Mouse (Mus musculus) left cerebral cortex, postnatal 10 days (tissue): ENCODE results near the gene Zfp109. TPM values are rescaled to one million over a fixed set of nuclear protein-coding genes. Genes with fewer than 3 reads are reported as not detected.

Source experiments
- DNase-seq, 2 experiments: peaks; one replicate each; pipeline ENCODE4 v3.0.0; 2021 to 2022; ENCODE audit warnings: low spot score in 2 of 2, mixed read lengths in 1 of 2; ENCODE audit errors: extremely low spot score in 1 of 2
- intact Hi-C: fragments of 180-260 bp; cut with DNase I; formaldehyde crosslinking; loops from one replicate; pipeline ENCODE4 v1.15.1; 2025
- total RNA-seq, 2 experiments: library from RNA; stranded (reverse); gene quantifications; 2 replicates each; pipeline ENCODE4 v1.2.3; 2021

Zfp109 gene
- total RNA-seq, 2 experiments from 2014 or later = 5.1 to 6.1 TPM

DNA sequence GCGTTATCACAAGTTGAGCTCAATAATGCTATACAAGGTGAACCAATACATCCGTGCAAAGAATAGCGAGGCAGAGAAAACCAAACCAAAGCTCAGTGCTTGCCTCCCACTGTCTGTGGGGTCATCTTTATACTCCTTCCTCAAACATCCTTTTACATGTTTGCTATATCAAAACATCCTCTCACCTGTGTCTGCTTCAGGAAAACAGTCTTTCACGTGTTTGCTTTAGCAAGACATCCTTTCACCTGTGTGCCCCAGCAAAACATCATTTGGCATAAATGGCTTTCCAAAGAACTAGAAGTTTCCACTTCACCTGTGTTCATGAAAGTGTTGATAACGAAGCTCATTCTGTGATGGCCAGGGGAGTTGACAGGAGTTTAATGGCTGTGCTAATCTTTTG is 26.0 kb downstream of the Zfp109 start, which contains the start of gene Zfp111:
Gene Zfp111 (minus strand): TSS at position 101 of the 400 bp plus-strand sequence.
- intact Hi-C loops = no loop called here
- DNase-seq = no peak

- intact Hi-C loops = no loop called here
- DNase-seq = no peak
Observed at GRCm38 (mm10) chr7:24210296-24210695, 27.1 kb downstream of the Zfp109 start.

DNA sequence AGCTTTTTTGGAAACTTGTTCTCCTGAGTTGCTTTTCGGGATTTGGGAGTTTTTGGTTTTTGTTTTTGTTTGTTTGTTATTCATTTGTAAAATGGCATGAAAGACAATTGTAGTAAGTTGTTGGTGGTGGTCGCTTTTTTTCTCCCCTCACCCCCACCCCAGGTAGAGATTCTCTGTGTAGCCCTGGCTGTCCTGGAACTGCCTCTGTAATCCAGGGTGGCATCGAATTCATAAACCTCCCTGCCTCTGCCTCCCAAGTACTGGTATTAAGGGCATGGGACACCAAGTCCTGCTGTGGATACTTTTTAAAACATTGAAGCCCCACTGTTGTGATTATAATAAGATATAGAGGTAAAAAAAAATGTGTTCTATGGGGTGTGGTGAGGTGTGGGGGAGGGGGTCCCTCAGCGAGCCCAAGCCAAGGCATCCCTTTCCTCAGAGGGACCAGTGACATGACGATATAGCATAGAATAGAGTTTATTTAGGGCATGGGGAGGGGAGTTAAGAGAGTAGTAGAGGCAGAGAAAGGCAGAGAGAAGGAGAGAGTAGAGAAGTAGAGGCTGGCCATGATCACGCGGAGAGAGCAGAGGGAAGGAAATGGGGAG is 29.0 kb downstream of the Zfp109 start:
- no peak for DNase-seq
- intact Hi-C loops = no loop called here

GRCm38 (mm10) chr7:24207488-24208261 is 29.7 kb downstream of the Zfp109 start:
- DNase-seq = peak; percentile 64 to 73
- intact Hi-C loops = no loop called here

- intact Hi-C loops = no loop called here
- no peak for DNase-seq
Observed at GRCm38 (mm10) chr7:24196961-24197360, 40.4 kb downstream of the Zfp109 start.

GRCm38 (mm10) chr7:24193157-24193556 is 44.2 kb downstream of the Zfp109 start:
- intact Hi-C loops = no loop called here

DNA sequence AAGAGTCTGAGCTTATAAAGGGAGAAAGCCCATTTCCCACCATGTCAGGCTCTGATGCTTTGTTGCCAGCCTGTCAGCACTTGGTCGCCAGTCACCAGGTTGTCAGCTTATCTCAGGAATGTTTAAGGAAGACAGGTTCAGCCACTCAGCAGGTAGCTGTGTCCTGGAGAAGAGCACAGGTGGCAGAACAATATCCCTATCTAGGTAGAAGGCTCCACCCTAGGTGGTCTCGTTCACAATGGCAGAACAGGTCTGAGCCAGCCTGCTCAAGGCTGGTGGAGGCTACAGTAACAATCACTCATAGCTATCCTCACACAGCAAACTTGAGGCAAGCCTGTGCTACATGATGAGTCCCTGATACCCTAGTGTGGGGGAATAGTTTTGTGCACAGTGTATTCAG is 46.0 kb downstream of the Zfp109 start:
- DNase-seq = no peak
- intact Hi-C loops = no loop called here

More at GRCm38 (mm10) chr7:24193157-24193556, 44.2 kb downstream of the Zfp109 start:
- DNase-seq = no peak

- no peak for DNase-seq
- intact Hi-C loops = no loop called here
Observed at GRCm38 (mm10) chr7:24189571-24189944, 47.8 kb downstream of the Zfp109 start.

DNA sequence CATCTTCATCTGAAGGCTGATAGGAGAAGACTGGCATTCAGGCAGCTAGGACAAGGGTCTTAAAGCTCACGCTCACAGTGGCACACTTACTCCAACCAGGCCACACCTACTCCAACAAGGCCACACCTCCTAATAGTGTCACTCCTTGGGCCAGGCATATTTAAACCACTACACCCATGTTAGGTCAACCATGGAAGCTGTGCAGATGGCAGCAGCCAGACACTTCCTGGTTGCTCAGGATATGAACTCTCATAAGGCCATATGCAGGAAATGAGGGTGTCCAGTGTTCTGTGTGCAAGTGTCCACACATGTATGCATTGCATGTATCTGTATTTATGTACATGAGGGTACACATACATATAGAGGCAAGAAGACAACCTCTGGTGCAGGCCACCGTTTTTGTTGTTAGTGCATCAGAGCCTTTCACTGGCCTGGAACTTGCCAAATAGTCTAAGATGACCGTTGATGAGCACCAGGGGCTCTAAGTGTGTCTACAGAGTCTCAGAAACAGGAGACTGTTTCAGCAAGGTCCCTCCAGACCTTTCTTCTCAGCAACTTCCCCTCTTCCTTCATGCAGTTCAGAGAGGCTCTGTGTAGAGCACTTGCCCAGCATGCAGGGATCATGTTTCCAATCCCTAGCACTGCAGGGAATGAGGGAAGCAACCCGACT is 48.3 kb downstream of the Zfp109 start:
- intact Hi-C loops = no loop called here
- DNase-seq = no peak

- DNase-seq = no peak
- intact Hi-C loops = no loop called here
Observed at GRCm38 (mm10) chr7:24187611-24188010, 49.7 kb downstream of the Zfp109 start.

Other genes with a start within 250 kb of the Zfp109 start
- not detected for gene V1rd19, start 235.9 kb downstream of the Zfp109 start, total RNA-seq
- gene Vmn1r183, start 184.3 kb downstream of the Zfp109 start, total RNA-seq = not detected
- gene Zfp180, start 155.6 kb downstream of the Zfp109 start, total RNA-seq = 10 to 100 TPM; 30.3 to 31.3 TPM
- 1 to 10 TPM; 8.7 to 8.8 TPM for gene Zfp112, start 125.2 kb downstream of the Zfp109 start, total RNA-seq
- gene Zfp235, start 103.4 kb downstream of the Zfp109 start, total RNA-seq = 10 to 100 TPM; 18.3 to 19.5 TPM
- gene Zfp114, start 62.5 kb downstream of the Zfp109 start, total RNA-seq = 1 to 10 TPM; 4.5 to 4.9 TPM
- gene Zfp111, start 26.1 kb downstream of the Zfp109 start, total RNA-seq = 10 to 100 TPM in 1 of 2 experiments, 1 to 10 TPM in 1; 8.6 to 10.2 TPM
- gene Zfp108, start 17.2 kb upstream of the Zfp109 start, total RNA-seq = 1 to 10 TPM; 6.1 to 6.6 TPM
- 1 to 10 TPM; 8.7 to 8.9 TPM for gene Zfp93, start 32.9 kb upstream of the Zfp109 start, total RNA-seq
- 10 to 100 TPM; 20.6 to 21.3 TPM for gene Zfp61, start 63.7 kb upstream of the Zfp109 start, total RNA-seq
- 10 to 100 TPM; 14.8 to 16.0 TPM for gene Zfp94, start 79.1 kb upstream of the Zfp109 start, total RNA-seq
- not detected for gene Tescl, start 96.4 kb upstream of the Zfp109 start, total RNA-seq
- gene Lypd5, start 111.6 kb upstream of the Zfp109 start, total RNA-seq = under 1 TPM in 1 of 2 experiments, not detected in 1; 0.15 TPM
- gene Kcnn4, start 132.7 kb upstream of the Zfp109 start, total RNA-seq = under 1 TPM; 0.17 to 0.41 TPM
- gene Smg9, start 162.1 kb upstream of the Zfp109 start, total RNA-seq = 10 to 100 TPM; 34.1 to 39.1 TPM
- under 1 TPM in 1 of 2 experiments, not detected in 1; 0.20 TPM for gene Irgc1, start 214.7 kb upstream of the Zfp109 start, total RNA-seq
- gene Plaur, start 224.9 kb upstream of the Zfp109 start, total RNA-seq = 1 to 10 TPM in 1 of 2 experiments, under 1 TPM in 1; 0.85 to 1.4 TPM
- gene Cadm4, start 244.5 kb upstream of the Zfp109 start, total RNA-seq = 100 to 1,000 TPM; 305 to 320 TPM